Mouse (Mus musculus) CH12.LX (cell line): Measurements from ENCODE around the gene Hamp2.

Experiments used
- CTCF ChIP-seq, 2 experiments: IDR thresholded peaks in 1 of 2; conservative IDR thresholded peaks in 1 of 2; 2 replicates each; pipeline ENCODE4 v1.5.1; 2011 to 2012; ENCODE audit warnings: low read depth in 2 of 2, low read length in 2 of 2, improper control_type of control experiment in 1 of 2, inconsistent platforms in 1 of 2, mild to moderate bottlenecking in 1 of 2, moderate library complexity in 1 of 2
- EP300 ChIP-seq: IDR thresholded peaks from 2 replicates; pipeline ENCODE4 v1.6.1; 2011; ENCODE audit warnings: low read length, improper control_type of control experiment
- MYC ChIP-seq: IDR thresholded peaks from 2 replicates; pipeline ENCODE4 v1.6.1; 2011; ENCODE audit warnings: low read depth, mild to moderate bottlenecking, improper control_type of control experiment, low read length
- POLR2A ChIP-seq: IDR thresholded peaks from 2 replicates; pipeline ENCODE4 v1.6.1; 2011; ENCODE audit warnings: low read depth, mild to moderate bottlenecking, improper control_type of control experiment, low read length

DNA sequence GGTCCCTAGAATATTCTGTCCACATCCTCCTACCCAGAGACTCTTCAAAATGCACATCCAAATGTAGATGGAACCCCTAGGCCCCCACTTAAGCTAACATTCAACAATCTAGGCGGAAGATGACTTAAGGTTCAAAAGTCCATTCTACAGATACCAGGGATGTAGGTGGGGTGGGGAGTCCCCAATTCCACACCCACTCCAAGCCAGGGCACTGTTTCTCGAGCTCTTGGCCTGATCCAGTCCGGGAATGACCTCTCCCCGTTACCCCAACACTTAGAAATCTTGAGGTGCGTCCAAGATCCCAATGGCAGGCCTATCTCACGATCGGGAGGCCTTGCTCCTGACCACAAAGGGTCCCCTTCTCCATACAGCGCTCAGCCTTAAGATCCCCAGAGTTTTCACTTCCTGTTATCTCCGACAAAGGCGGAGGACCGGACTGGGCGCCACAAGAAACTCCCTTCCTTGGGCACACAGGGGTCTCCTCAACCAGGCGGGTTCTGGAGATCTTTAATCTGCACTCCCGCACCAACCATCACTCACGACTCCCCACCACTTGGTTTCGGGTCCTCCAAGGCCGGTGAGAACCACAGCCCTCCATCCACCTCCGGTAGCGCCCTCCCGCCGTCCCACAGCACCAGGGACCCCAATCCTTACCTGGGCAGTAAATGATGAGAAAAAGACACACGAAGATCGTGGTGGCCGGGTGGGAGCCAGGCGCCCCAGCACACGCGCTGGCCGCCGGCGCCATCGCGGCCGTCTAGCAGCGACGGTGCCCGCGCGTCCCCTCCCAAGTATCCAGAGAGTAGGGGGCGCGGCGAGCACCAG is 48.2 kb upstream of the Hamp2 start:
- no peak for TF ChIP-seq POLR2A
- TF ChIP-seq MYC = no peak
- no peak for TF ChIP-seq EP300
- TF ChIP-seq CTCF (conservative IDR thresholded peaks at IDR 0.05 in 1 of 2, IDR thresholded peaks at IDR 0.05 in 1 of 2; ENCODE audit: low read depth in 2 of 2, low read length in 2 of 2) = no peak
